Mouse (Mus musculus) duodenum, adult 2 months (tissue): ENCODE measurements around the gene Cyp2b13. TPM values are rescaled to one million over a fixed set of nuclear protein-coding genes. Genes with fewer than 3 reads are reported as not detected.

Source experiments
- polyA plus RNA-seq: library from polyadenylated mRNA; depleted of rRNA; stranded (reverse); fragments of >200 nt; gene quantifications from 2 replicates; pipeline ENCODE4 v1.2.3, GENCODE M21; 2012; ENCODE audit warnings: low replicate concordance; rRNA removed

The Cyp2b13 gene
- 1.7 TPM in 1 of 2 replicates, not detected in the other for polyA plus RNA-seq

DNA sequence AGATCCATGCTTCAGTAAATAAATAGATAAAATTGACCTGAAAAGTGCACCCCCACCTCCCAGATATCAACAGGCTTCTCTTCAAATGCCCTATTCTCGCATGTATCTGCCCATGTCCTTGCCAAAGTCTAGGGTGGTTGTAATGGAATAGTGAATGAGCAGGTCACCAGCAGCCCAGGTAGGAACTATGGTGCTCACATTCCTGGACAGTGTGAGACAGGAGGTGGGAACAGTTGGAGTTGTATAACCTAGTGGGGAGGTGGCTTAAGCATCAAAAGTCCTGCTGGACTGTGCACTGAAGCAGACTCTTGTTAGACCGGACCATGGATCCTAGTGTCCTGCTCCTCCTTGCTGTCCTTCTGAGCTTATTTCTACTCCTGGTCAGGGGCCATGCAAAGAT lies at the start of gene Cyp2b13:
Gene Cyp2b13 (plus strand): TSS at position 301 of the 400 bp plus-strand sequence.

Other genes starting within 250 kb of the Cyp2b13 start
- 58.2 and 77.3 TPM in 2 replicates for gene Cyp2s1, start 244.6 kb upstream of the Cyp2b13 start, polyA plus RNA-seq
- 111 and 169 TPM in 2 replicates for gene Cyp2b10, start 163.9 kb upstream of the Cyp2b13 start, polyA plus RNA-seq
- gene Cyp2b9, start 111.9 kb downstream of the Cyp2b13 start, polyA plus RNA-seq, result not detected in 2 replicates
- not detected in 2 replicates for gene Vmn1r184, start 198.8 kb downstream of the Cyp2b13 start, polyA plus RNA-seq
- not detected in 2 replicates for gene Cyp2a4, start 245.7 kb downstream of the Cyp2b13 start, polyA plus RNA-seq